Mouse (Mus musculus): ENCODE results near the gene Ndufs2.

GRCm38 (mm10) chr1:171247453-171247841 is 3.7 kb downstream of the Ndufs2 start:
- TF ChIP-seq CTCF (IDR thresholded peaks at IDR 0.05; ENCODE audit: borderline replicate concordance, control insufficient read depth, extremely low read depth, insufficient read depth, low read length, poor library complexity) = no peak
- TF ChIP-seq POLR2A (IDR thresholded peaks at IDR 0.05; ENCODE audit: control insufficient read depth, extremely low read depth, insufficient read depth, low read length, poor library complexity) = no peak

Measured in thymus, adult 2 months (tissue).